Mouse (Mus musculus) forebrain, postnatal 0 days (tissue): Measurements from ENCODE around the gene Ppbp. TPM values are rescaled to one million over a fixed set of nuclear protein-coding genes. Genes with fewer than 3 reads are reported as not detected.

ENCODE experiments used
- ATAC-seq: fragments of 200-750 bp; cut with Nextera tagmentation; 2 replicates; pipeline ENCODE4 v1.8.0; 2017; ENCODE audit warnings: mild to moderate bottlenecking, moderate library complexity
- DNase-seq: peaks from one replicate; pipeline ENCODE4 v3.0.0-alpha.2; 2015
- H3K27ac ChIP-seq: fragments of 300-500 bp; sonication (generic); 2 replicates; pipeline ENCODE4 v1.5.1; 2014; ENCODE audit warnings: low read depth, mild to moderate bottlenecking, antibody characterized with exemption, low read length, moderate library complexity, mixed read lengths
- H3K27me3 ChIP-seq: fragments of 300-500 bp; sonication (generic); 2 replicates; pipeline ENCODE4 v1.6.1; 2014; ENCODE audit warnings: mild to moderate bottlenecking, low read length, mixed read lengths; ENCODE audit not compliant: insufficient read depth
- H3K36me3 ChIP-seq: fragments of 300-500 bp; sonication (generic); 2 replicates; pipeline ENCODE4 v1.6.1; 2014; ENCODE audit warnings: mild to moderate bottlenecking, moderate library complexity; ENCODE audit not compliant: insufficient read depth
- H3K4me1 ChIP-seq: fragments of 300-500 bp; sonication (generic); 2 replicates; pipeline ENCODE4 v1.6.1; 2014; ENCODE audit warnings: antibody characterized with exemption; ENCODE audit not compliant: insufficient read depth
- H3K4me2 ChIP-seq: fragments of 300-500 bp; sonication (generic); 2 replicates; pipeline ENCODE4 v1.6.1; 2014; ENCODE audit warnings: low read depth, mild to moderate bottlenecking, moderate library complexity
- H3K4me3 ChIP-seq: fragments of 300-500 bp; sonication (generic); 2 replicates; pipeline ENCODE4 v1.5.1; 2014; ENCODE audit warnings: low read depth, low read length, mixed read lengths
- H3K9ac ChIP-seq: fragments of 300-500 bp; sonication (generic); 2 replicates; pipeline ENCODE4 v1.6.1; 2014; ENCODE audit warnings: mild to moderate bottlenecking
- H3K9me3 ChIP-seq: fragments of 300-500 bp; sonication (generic); 2 replicates; pipeline ENCODE4 v1.6.1; 2016; ENCODE audit warnings: low read length
- CTCF ChIP-seq: sonication (generic); IDR thresholded peaks from 2 replicates; pipeline ENCODE4 v1.5.1; 2016; ENCODE audit warnings: antibody characterized with exemption, control low read depth, low read depth
- WGBS: fragments of 180-500 bp; shearing (Covaris S2); extraction: QIAGEN DNeasy Blood & Tissue Kit; methylation state at CpG from one replicate; pipeline ENCODE4 v1.1.7; 2014; 5-methylcytosine and 5-hydroxymethylcytosine counted together
- polyA plus RNA-seq: library from polyadenylated mRNA; unstranded; fragments of >200 nt; fragmentation: Nextera tagmentation; extraction: Ambion mirVana; gene quantifications from 2 replicates; pipeline ENCODE4 v1.2.1, GENCODE M21; 2015
- total RNA-seq: library from RNA; depleted of rRNA; stranded (reverse); fragments of >200 nt; gene quantifications from 2 replicates; pipeline ENCODE4 v1.2.3, GENCODE M21; 2014

The Ppbp gene
- total and polyA plus RNA-seq, 2 experiments from 2014 or later: 0.28 to 0.43 TPM

GRCm38 (mm10) chr5:90771369-90771768 lies 3.1 kb downstream of the Ppbp start:
- 71% methylated on average over 3 of the region's 3 CpGs for WGBS
- H3K9me3 ChIP-seq: no peaks in the 10 kb centered on the region
- TF ChIP-seq CTCF: no peak
- H3K27ac ChIP-seq: no peak overlapping the region
- no peaks in the 10 kb centered on the region for H3K4me1 ChIP-seq
- no peak overlapping the region for H3K4me2 ChIP-seq
- no peak overlapping the region for H3K4me3 ChIP-seq
- H3K27me3 ChIP-seq: no peaks in the 10 kb centered on the region
- ATAC-seq (no peak), DNase-seq (no peak)
- no peak overlapping the region for H3K9ac ChIP-seq
- no peaks in the 10 kb centered on the region for H3K36me3 ChIP-seq

DNA sequence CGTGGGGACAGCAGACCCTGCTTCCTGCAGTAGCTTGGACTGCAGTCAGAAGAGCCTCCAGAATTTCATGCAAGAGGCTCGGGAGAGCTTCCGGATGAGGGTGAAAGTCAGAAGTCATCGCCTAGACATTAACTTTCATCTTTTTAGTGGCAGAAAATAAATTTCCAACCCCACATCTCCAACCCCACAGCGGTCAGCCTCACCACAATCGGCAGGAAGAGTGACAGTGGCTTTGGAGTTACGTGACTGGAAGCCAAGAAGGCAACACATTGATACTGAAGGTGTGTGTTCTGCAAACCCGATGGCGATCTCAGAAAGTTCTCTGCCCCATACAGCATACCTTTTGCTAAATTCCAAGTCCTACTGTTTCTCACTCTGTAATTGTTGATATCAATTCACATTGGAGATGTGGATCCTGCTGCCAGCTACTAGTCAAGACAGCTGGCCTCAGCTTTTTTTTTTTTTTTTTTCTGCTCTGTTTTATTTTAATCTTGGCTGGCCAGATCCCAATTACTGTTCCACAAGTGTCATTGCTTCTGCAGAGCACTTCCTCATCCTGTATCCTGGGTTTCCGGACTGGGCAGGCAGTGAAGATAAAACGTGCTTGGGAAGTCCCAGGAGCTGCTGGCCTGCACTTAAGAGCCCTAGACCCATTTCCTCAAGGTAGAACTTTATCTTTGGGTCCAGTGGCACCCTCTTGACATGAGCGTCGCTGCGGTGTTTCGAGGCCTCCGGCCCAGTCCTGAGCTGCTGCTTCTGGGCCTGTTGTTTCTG lies 3.7 kb downstream of the Ppbp start, which contains the start of gene Pf4:
Pf4 (plus strand) TSS at position 556 of the 774 bp plus-strand sequence.
- H3K9me3 ChIP-seq: no peaks in the 10 kb centered on the region
- no peak within 1 kb of the TSS for H3K27ac ChIP-seq
- no peak within 1 kb of the TSS for H3K4me3 ChIP-seq
- no peak for TF ChIP-seq CTCF
- no peaks in the 10 kb centered on the region for H3K4me1 ChIP-seq
- no peaks in the 10 kb centered on the region for H3K27me3 ChIP-seq
- DNase-seq (no peak), ATAC-seq (no peak)
- H3K9ac ChIP-seq: no peak within 1 kb of the TSS
- 91% methylated on average over 16 of the region's 16 CpGs for WGBS
- H3K4me2 ChIP-seq: no peak within 1 kb of the TSS
- H3K36me3 ChIP-seq: no peaks in the 10 kb centered on the region

- H3K36me3 ChIP-seq: no peaks in the 10 kb centered on the region
- H3K27me3 ChIP-seq: no peaks in the 10 kb centered on the region
- H3K4me3 ChIP-seq: no peak overlapping the region
- H3K9ac ChIP-seq: no peak overlapping the region
- H3K4me2 ChIP-seq: no peak overlapping the region
- no peaks in the 10 kb centered on the region for H3K9me3 ChIP-seq
- 93% methylated on average over 5 of the region's 5 CpGs for whole genome bisulfite sequencing
- no peaks in the 10 kb centered on the region for H3K4me1 ChIP-seq
- TF ChIP-seq CTCF: no peak
- H3K27ac ChIP-seq: no peak overlapping the region
- ATAC-seq (no peak), DNase-seq (no peak)
Measured at GRCm38 (mm10) chr5:90775562-90775961, 7.2 kb downstream of the Ppbp start.

- Histone ChIP-seq H3K9me3 (no peaks in the 10 kb centered on the region), H3K9ac (no peak overlapping the region), H3K36me3 (no peaks in the 10 kb centered on the region), H3K27me3 (no peaks in the 10 kb centered on the region), H3K4me3 (no peak overlapping the region), H3K4me1 (no peaks in the 10 kb centered on the region), H3K4me2 (no peak overlapping the region), H3K27ac (no peak overlapping the region)
- WGBS: 60% methylated on average over 10 of the region's 10 CpGs
- no peak for DNase-seq
- no peak for ATAC-seq
- TF ChIP-seq CTCF: no peak
Measured at GRCm38 (mm10) chr5:90777621-90778020, 9.3 kb downstream of the Ppbp start.

DNA sequence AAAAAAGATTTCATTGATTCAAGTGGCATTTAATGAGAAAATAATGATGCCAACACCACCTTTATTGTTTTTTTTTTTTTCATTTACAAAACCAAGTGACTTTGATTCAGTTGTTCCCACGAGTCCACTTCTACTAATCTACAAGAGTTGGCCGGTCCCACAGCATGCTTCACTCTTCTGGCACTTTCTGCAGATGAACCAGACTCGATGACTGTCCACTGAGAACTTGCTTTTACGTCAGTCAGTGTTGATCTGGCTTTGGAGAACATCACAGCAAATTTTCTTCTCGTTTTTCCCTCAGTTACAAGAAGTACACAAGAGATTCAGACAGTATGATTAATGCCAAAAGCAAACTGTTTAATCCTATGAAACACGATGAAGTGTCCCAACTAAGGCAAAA lies 10.5 kb downstream of the Ppbp start:
- Histone ChIP-seq H3K9me3 (no peaks in the 10 kb centered on the region), H3K9ac (no peak overlapping the region), H3K27me3 (no peaks in the 10 kb centered on the region), H3K4me2 (no peak overlapping the region), H3K4me3 (no peak overlapping the region), H3K36me3 (no peaks in the 10 kb centered on the region), H3K4me1 (no peaks in the 10 kb centered on the region), H3K27ac (no peak overlapping the region)
- 84% methylated on average over 6 of the region's 6 CpGs for WGBS
- no peak for TF ChIP-seq CTCF
- DNase-seq: no peak
- ATAC-seq: no peak

DNA sequence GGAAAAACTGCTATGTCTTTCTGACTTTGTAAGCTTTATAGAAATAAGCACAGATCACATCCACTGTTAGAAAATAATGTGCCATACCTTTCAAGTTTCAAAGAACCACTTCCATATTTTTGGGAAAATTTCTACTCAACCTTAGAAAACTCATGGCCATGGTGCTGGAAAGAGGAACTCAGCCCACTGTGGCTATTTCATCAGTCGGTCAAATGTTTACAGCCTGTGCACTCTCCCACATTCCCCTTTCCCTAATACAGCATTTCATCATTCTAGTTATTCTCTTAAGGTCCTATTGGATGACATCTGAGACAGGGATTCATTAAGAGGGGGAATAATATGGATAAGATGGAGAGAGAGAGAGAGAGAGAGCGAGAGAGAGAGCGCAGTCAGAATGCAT lies 15.4 kb downstream of the Ppbp start:
- H3K27me3 ChIP-seq: no peaks in the 10 kb centered on the region
- TF ChIP-seq CTCF: no peak
- no peak for DNase-seq
- H3K27ac ChIP-seq: no peak overlapping the region
- no peaks in the 10 kb centered on the region for H3K36me3 ChIP-seq
- ATAC-seq: no peak
- H3K9me3 ChIP-seq: no peaks in the 10 kb centered on the region
- H3K4me1 ChIP-seq: peaks cover 4% of the 10 kb centered on the region; the same call in 1 of the 2 replicates
- no peak overlapping the region for H3K4me3 ChIP-seq
- H3K4me2 ChIP-seq: no peak overlapping the region
- 90% methylated on average over 3 of the region's 3 CpGs for WGBS
- H3K9ac ChIP-seq: no peak overlapping the region
